Mouse (Mus musculus) thymus, adult 2 months (tissue): ENCODE measurements around the gene 2210011C24Rik. TPM values are rescaled to one million over a fixed set of nuclear protein-coding genes. Genes with fewer than 3 reads are reported as not detected.

Experiments used
- DNase-seq: peaks from one replicate; pipeline ENCODE4 v3.0.0; 2021
- H3K27ac ChIP-seq: fragments of 200-500 bp; 2 replicates; pipeline ENCODE4 v1.5.1; 2012; ENCODE audit warnings: low read length, control low read depth; ENCODE audit not compliant: control insufficient read depth, insufficient read depth
- H3K27me3 ChIP-seq: fragments of 200-500 bp; 2 replicates; pipeline ENCODE4 v1.6.1; 2012; ENCODE audit warnings: mild to moderate bottlenecking, low read length, moderate library complexity, mixed read lengths; ENCODE audit not compliant: control insufficient read depth, insufficient read depth
- H3K36me3 ChIP-seq: fragments of 200-500 bp; 2 replicates; pipeline ENCODE4 v1.6.1; 2012; ENCODE audit warnings: mild to moderate bottlenecking, low read length, moderate library complexity; ENCODE audit not compliant: control insufficient read depth, insufficient read depth
- H3K4me1 ChIP-seq: fragments of 200-500 bp; replicated peaks from 2 replicates; pipeline ENCODE4 v1.6.1; 2012; ENCODE audit warnings: low read length; ENCODE audit not compliant: control insufficient read depth, insufficient read depth
- H3K4me3 ChIP-seq: fragments of 200-500 bp; 2 replicates; pipeline ENCODE4 v1.5.1; 2012; ENCODE audit warnings: mild to moderate bottlenecking, low read length, control low read depth, moderate library complexity; ENCODE audit not compliant: control insufficient read depth, insufficient read depth
- CTCF ChIP-seq: fragments of 200-500 bp; IDR thresholded peaks from 2 replicates; pipeline ENCODE4 v1.5.1; 2012; ENCODE audit warnings: mild to moderate bottlenecking, control low read depth, low read length, moderate library complexity, borderline replicate concordance; ENCODE audit not compliant: control insufficient read depth, poor library complexity, insufficient read depth; ENCODE audit errors: extremely low read depth
- POLR2A ChIP-seq: fragments of 200-500 bp; IDR thresholded peaks from 2 replicates; pipeline ENCODE4 v1.6.1; 2012; ENCODE audit warnings: mild to moderate bottlenecking, low read length, control low read depth, moderate library complexity; ENCODE audit not compliant: control insufficient read depth, poor library complexity, insufficient read depth; ENCODE audit errors: extremely low read depth
- WGBS: fragments of 180-500 bp; shearing (Covaris S2); methylation state at CpG from one replicate; pipeline ENCODE4 v1.1.7; 2018; 5-methylcytosine and 5-hydroxymethylcytosine counted together
- polyA plus RNA-seq: library from polyadenylated mRNA; depleted of rRNA; stranded (reverse); fragments of >200 nt; gene quantifications from 2 replicates; pipeline ENCODE4 v1.2.3, GENCODE M21; 2012

Gene 2210011C24Rik
- polyA plus RNA-seq, 1 experiment: 0.43 TPM

GRCm38 (mm10) chr8:83976101-83976630 is 35.8 kb downstream of the 2210011C24Rik start:
- no peak overlapping the region for H3K27ac ChIP-seq
- WGBS: 75% methylated on average over 4 of the region's 4 CpGs
- DNase-seq: peak; percentile 56
- H3K4me1 ChIP-seq: peaks cover 31% of the 10 kb centered on the region
- H3K27me3 ChIP-seq: no peaks in the 10 kb centered on the region
- no peaks in the 10 kb centered on the region for H3K36me3 ChIP-seq
- H3K4me3 ChIP-seq: no peak overlapping the region
- peak; percentile 45; the same call in 1 of the 2 replicates for TF ChIP-seq CTCF
- no peak for TF ChIP-seq POLR2A

GRCm38 (mm10) chr8:83974521-83974920 is 37.5 kb downstream of the 2210011C24Rik start:
- H3K27ac ChIP-seq: no peak overlapping the region
- DNase-seq: no peak
- TF ChIP-seq POLR2A: no peak
- TF ChIP-seq CTCF: no peak
- peaks cover 31% of the 10 kb centered on the region for H3K4me1 ChIP-seq
- no peaks in the 10 kb centered on the region for H3K27me3 ChIP-seq
- no peak overlapping the region for H3K4me3 ChIP-seq
- WGBS: 87% methylated on average over 4 of the region's 4 CpGs
- no peaks in the 10 kb centered on the region for H3K36me3 ChIP-seq

GRCm38 (mm10) chr8:83973161-83974031 is 38.6 kb downstream of the 2210011C24Rik start:
- H3K27me3 ChIP-seq: no peaks in the 10 kb centered on the region
- no peak overlapping the region for H3K27ac ChIP-seq
- TF ChIP-seq POLR2A: no peak
- TF ChIP-seq CTCF: no peak
- WGBS: 11% methylated on average over 37 of the region's 37 CpGs
- peak; percentile 37 for DNase-seq
- H3K4me3 ChIP-seq: peak overlapping the region; percentile 73
- H3K36me3 ChIP-seq: no peaks in the 10 kb centered on the region
- H3K4me1 ChIP-seq: peaks cover 31% of the 10 kb centered on the region

DNA sequence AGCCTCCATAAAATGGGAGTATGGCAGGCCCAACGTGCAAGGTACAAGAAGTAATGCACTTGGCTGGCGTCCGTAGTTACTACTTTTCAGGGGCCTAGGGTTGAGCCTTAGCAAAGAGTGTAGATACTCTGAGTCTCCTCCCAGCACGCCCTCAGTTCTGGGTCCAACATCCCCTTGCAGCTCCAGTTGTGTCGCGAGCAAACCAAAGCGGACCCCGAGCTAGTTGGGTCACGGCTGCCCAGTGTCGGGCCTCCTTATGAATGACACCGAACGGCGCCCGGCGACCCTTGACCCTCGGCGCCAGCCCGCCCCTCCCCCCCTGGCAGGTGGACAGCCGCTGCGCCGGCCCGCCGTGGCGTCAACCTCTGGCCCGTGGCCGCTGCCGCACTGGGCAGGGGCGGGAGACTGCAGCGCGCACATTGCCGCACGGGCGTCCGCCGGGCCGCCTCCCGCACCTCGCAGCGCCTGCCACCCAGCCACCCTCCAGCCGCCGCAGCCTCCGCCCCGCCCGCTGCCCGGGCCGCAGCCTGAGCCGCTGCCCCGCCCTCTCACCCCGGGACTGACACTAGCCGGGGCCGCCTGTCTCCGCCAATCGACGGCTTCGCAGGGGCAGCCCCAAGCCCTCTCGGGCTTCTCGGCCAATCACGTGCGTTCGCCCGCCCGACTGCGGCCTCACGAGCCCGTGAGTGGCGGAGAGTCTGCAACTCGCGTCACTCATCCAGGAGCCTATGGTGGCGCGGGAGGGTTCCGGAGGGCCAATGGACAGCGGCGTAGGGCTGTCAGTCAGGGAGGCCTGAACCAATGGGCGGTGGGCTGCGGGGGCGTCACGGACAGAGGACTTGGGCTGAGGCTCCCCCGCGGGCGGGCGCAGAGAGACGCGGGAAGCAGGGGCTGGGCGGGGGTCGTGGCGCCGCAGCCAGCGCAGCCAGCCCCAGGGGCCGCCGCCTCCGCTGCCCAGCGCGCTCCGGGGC is 39.5 kb downstream of the 2210011C24Rik start, which contains the start of gene Prkaca:
Gene Prkaca (plus strand): TSS at position 844 of the 971 bp plus-strand sequence.
- Histone ChIP-seq H3K4me1 (peaks cover 23% of the 10 kb centered on the region), H3K27ac (no peak within 1 kb of the TSS), H3K4me3 (peak within 1 kb of the TSS; percentile 73), H3K36me3 (peaks cover 8% of the 10 kb centered on the region), H3K27me3 (no peaks in the 10 kb centered on the region)
- peak; percentile 98 for DNase-seq
- WGBS: 1% methylated on average over 92 of the region's 94 CpGs
- TF ChIP-seq POLR2A: 0 out of 2 replicates have a peak, but pooled peaks have one; percentile 28
- no peak for TF ChIP-seq CTCF

- TF ChIP-seq CTCF (no peak), POLR2A (no peak)
These were observed 40.3 kb downstream of the 2210011C24Rik start for GRCm38 (mm10) chr8:83971661-83972060.

GRCm38 (mm10) chr8:83971121-83971520 is 40.9 kb downstream of the 2210011C24Rik start:
- TF ChIP-seq POLR2A (no peak), CTCF (no peak)
- no peaks in the 10 kb centered on the region for H3K27me3 ChIP-seq
- no peak overlapping the region for H3K27ac ChIP-seq
- WGBS: 97% methylated on average over 4 of the region's 4 CpGs
- H3K4me3 ChIP-seq: no peak overlapping the region
- no peak for DNase-seq
- H3K4me1 ChIP-seq: peaks cover 17% of the 10 kb centered on the region
- H3K36me3 ChIP-seq: peaks cover 18% of the 10 kb centered on the region

More at GRCm38 (mm10) chr8:83971661-83972060, 40.3 kb downstream of the 2210011C24Rik start:
- Histone ChIP-seq H3K4me1 (peaks cover 17% of the 10 kb centered on the region), H3K27ac (no peak overlapping the region), H3K27me3 (no peaks in the 10 kb centered on the region), H3K4me3 (no peak overlapping the region), H3K36me3 (peaks cover 16% of the 10 kb centered on the region)
- no peak for DNase-seq
- 89% methylated on average over 6 of the region's 6 CpGs for WGBS
